Mouse (Mus musculus): ENCODE measurements at regions not wholly inside any gene's neighbourhood (a gene's known extent, or its start where the extent isn't known, plus 50 kb on each side); places are given as distances from the start of the nearest gene placed in this dataset.

- H3K9ac ChIP-seq (replicated peaks; ENCODE audit: low read length, poor library complexity, severe bottlenecking), result no peak overlapping the region
- no peak for DNase-seq (ENCODE audit: low spot score)
- no peak for TF ChIP-seq CTCF (IDR thresholded peaks at IDR 0.05)
- 90% methylated on average over 3 of the region's 3 CpGs for WGBS
- no peak overlapping the region for H3K4me2 ChIP-seq (ENCODE audit: low read depth, low read length, poor library complexity, severe bottlenecking)
- no peaks in the 10 kb centered on the region for H3K9me3 ChIP-seq (ENCODE audit: low read length)
- no peaks in the 10 kb centered on the region for H3K4me1 ChIP-seq (ENCODE audit: insufficient read depth, low read length)
- no peaks in the 10 kb centered on the region for H3K27me3 ChIP-seq (ENCODE audit: insufficient read depth, low read length)
- H3K27ac ChIP-seq (ENCODE audit: low read depth, low read length), result no peak overlapping the region
- no peak overlapping the region for H3K4me3 ChIP-seq (ENCODE audit: low read depth, low read length)
- ATAC-seq (ENCODE audit: low FRiP score), result no peak
- H3K36me3 ChIP-seq (ENCODE audit: insufficient read depth, low read length), result no peaks in the 10 kb centered on the region
Observed at GRCm38 (mm10) chr1:137477239-137477638, 517.0 kb upstream of the Nr5a2 start.

GRCm38 (mm10) chr1:137474858-137475257 is 514.6 kb upstream of the Nr5a2 start:
- Histone ChIP-seq H3K36me3 (ENCODE audit: insufficient read depth, low read length) (no peaks in the 10 kb centered on the region), H3K9me3 (ENCODE audit: low read length) (no peaks in the 10 kb centered on the region), H3K4me3 (ENCODE audit: low read depth, low read length) (no peak overlapping the region), H3K4me2 (ENCODE audit: low read depth, low read length, poor library complexity, severe bottlenecking) (no peak overlapping the region), H3K27me3 (ENCODE audit: insufficient read depth, low read length) (no peaks in the 10 kb centered on the region), H3K9ac (replicated peaks; ENCODE audit: low read length, poor library complexity, severe bottlenecking) (no peak overlapping the region), H3K27ac (ENCODE audit: low read depth, low read length) (no peak overlapping the region), H3K4me1 (ENCODE audit: insufficient read depth, low read length) (no peaks in the 10 kb centered on the region)
- DNase-seq (ENCODE audit: low spot score) (no peak), ATAC-seq (ENCODE audit: low FRiP score) (no peak)
- TF ChIP-seq CTCF (IDR thresholded peaks at IDR 0.05), result no peak
- WGBS, result 63% methylated on average over 4 of the region's 4 CpGs

- no peaks in the 10 kb centered on the region for H3K36me3 ChIP-seq (ENCODE audit: insufficient read depth, low read length)
- H3K9ac ChIP-seq (replicated peaks; ENCODE audit: low read length, poor library complexity, severe bottlenecking), result no peak overlapping the region
- H3K27me3 ChIP-seq (ENCODE audit: insufficient read depth, low read length), result no peaks in the 10 kb centered on the region
- ATAC-seq (ENCODE audit: low FRiP score) (no peak), DNase-seq (ENCODE audit: low spot score) (no peak)
- H3K4me2 ChIP-seq (ENCODE audit: low read depth, low read length, poor library complexity, severe bottlenecking), result no peak overlapping the region
- WGBS, result 78% methylated on average over 4 of the region's 4 CpGs
- H3K9me3 ChIP-seq (ENCODE audit: low read length), result no peaks in the 10 kb centered on the region
- no peak for TF ChIP-seq CTCF (IDR thresholded peaks at IDR 0.05)
- no peak overlapping the region for H3K4me3 ChIP-seq (ENCODE audit: low read depth, low read length)
- H3K4me1 ChIP-seq (ENCODE audit: insufficient read depth, low read length), result no peaks in the 10 kb centered on the region
- no peak overlapping the region for H3K27ac ChIP-seq (ENCODE audit: low read depth, low read length)
Observed at GRCm38 (mm10) chr1:137473800-137474685, 513.8 kb upstream of the Nr5a2 start.

DNA sequence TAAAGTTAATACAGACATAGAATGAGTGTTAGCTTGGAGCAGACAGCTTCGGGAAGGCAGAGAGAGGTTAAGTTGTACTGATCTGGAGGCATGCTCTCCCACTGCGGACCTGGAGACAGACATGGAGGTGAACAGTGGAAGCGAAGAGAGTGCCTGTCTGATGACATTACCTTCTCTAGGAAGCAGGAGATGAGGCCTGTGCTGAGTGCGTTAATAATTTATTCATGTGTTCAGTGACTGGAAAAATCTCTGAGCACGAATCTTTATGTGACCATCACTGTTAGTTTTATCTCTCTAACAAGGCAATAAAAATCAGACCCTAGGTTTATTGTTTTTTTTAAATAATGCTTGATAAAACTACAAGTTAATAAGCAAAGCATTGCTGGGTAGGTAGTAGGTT is 504.7 kb upstream of the Nr5a2 start:
- no peak overlapping the region for H3K9ac ChIP-seq (replicated peaks; ENCODE audit: low read length, poor library complexity, severe bottlenecking)
- no peak overlapping the region for H3K4me2 ChIP-seq (ENCODE audit: low read depth, low read length, poor library complexity, severe bottlenecking)
- ATAC-seq (ENCODE audit: low FRiP score) (no peak), DNase-seq (ENCODE audit: low spot score) (no peak)
- H3K27me3 ChIP-seq (ENCODE audit: insufficient read depth, low read length), result no peaks in the 10 kb centered on the region
- TF ChIP-seq CTCF (IDR thresholded peaks at IDR 0.05), result no peak
- no peak overlapping the region for H3K27ac ChIP-seq (ENCODE audit: low read depth, low read length)
- H3K4me1 ChIP-seq (ENCODE audit: insufficient read depth, low read length), result no peaks in the 10 kb centered on the region
- H3K4me3 ChIP-seq (ENCODE audit: low read depth, low read length), result no peak overlapping the region
- 73% methylated on average over 5 of the region's 5 CpGs for WGBS
- no peaks in the 10 kb centered on the region for H3K9me3 ChIP-seq (ENCODE audit: low read length)
- H3K36me3 ChIP-seq (ENCODE audit: insufficient read depth, low read length), result no peaks in the 10 kb centered on the region

GRCm38 (mm10) chr1:137461189-137461588 is 500.9 kb upstream of the Nr5a2 start:
- Histone ChIP-seq H3K9ac (replicated peaks; ENCODE audit: low read length, poor library complexity, severe bottlenecking) (no peak overlapping the region), H3K4me3 (ENCODE audit: low read depth, low read length) (no peak overlapping the region), H3K27me3 (ENCODE audit: insufficient read depth, low read length) (no peaks in the 10 kb centered on the region), H3K36me3 (ENCODE audit: insufficient read depth, low read length) (no peaks in the 10 kb centered on the region), H3K4me2 (ENCODE audit: low read depth, low read length, poor library complexity, severe bottlenecking) (no peak overlapping the region), H3K4me1 (ENCODE audit: insufficient read depth, low read length) (no peaks in the 10 kb centered on the region), H3K9me3 (ENCODE audit: low read length) (no peaks in the 10 kb centered on the region), H3K27ac (ENCODE audit: low read depth, low read length) (no peak overlapping the region)
- DNase-seq (ENCODE audit: low spot score) (no peak), ATAC-seq (ENCODE audit: low FRiP score) (no peak)
- no peak for TF ChIP-seq CTCF (IDR thresholded peaks at IDR 0.05)
- WGBS, result 86% methylated on average over 1 of the region's 1 CpGs

DNA sequence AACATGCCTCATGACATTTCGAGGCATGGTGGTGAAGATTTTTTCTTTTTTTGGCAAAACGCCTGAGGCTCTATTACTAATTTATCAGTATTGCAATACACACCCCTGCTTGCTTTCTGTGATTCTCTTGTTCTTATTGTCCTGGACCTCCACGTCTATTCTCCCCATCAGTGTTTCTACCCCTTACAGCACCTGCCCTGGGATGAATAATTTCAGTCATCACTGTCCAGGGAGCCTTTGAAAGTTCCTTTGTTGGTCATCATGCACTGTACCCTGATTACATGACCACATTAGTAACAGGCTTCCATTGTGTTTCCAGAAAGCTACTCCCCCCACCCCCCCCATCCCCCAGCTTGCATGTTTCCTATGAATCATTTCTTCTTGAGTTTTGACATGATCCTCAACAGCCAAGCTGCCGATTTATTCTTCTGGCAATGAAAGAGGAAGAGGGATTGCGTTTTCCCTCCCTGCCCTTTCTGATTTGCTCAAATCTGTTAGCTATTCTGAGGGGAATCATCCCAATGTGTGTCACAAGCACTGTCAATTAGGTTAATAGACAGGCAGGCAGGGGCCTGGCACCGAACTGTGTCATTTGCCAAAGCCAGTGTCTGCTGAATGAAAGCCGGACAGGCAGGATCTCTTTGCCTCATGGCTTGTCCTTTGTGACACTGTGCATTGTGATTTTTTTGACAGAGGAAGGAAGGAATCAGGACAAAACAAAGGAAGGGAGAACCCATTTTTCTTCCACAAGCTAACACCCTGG is 493.4 kb upstream of the Nr5a2 start:
- DNase-seq (ENCODE audit: low spot score) (peak; percentile 55), ATAC-seq (ENCODE audit: low FRiP score) (peak; percentile 52; the same call in 1 of the 2 replicates)
- Histone ChIP-seq H3K9ac (replicated peaks; ENCODE audit: low read length, poor library complexity, severe bottlenecking) (no peak overlapping the region), H3K36me3 (ENCODE audit: insufficient read depth, low read length) (no peaks in the 10 kb centered on the region), H3K4me1 (ENCODE audit: insufficient read depth, low read length) (no peaks in the 10 kb centered on the region), H3K9me3 (ENCODE audit: low read length) (no peaks in the 10 kb centered on the region), H3K4me3 (ENCODE audit: low read depth, low read length) (no peak overlapping the region), H3K27ac (ENCODE audit: low read depth, low read length) (no peak overlapping the region), H3K27me3 (ENCODE audit: insufficient read depth, low read length) (no peaks in the 10 kb centered on the region), H3K4me2 (ENCODE audit: low read depth, low read length, poor library complexity, severe bottlenecking) (no peak overlapping the region)
- 28% methylated on average over 7 of the region's 7 CpGs for WGBS
- TF ChIP-seq CTCF (IDR thresholded peaks at IDR 0.05), result no peak
